Mouse (Mus musculus) spleen, adult 2 months (tissue): ENCODE results near the gene Svopl. TPM values are rescaled to one million over a fixed set of nuclear protein-coding genes. Genes with fewer than 3 reads are reported as not detected.

ENCODE experiments used
- DNase-seq, 2 experiments: peaks; one replicate each; pipeline versions ENCODE4 v3.0.0 to v3.0.0-alpha.2; 2012 to 2021; ENCODE audit warnings: low spot score in 2 of 2, low read depth in 1 of 2
- H3K27ac ChIP-seq: fragments of 200-500 bp; 2 replicates; pipeline ENCODE4 v1.5.1; 2012; ENCODE audit warnings: low read length, inconsistent platforms; ENCODE audit not compliant: insufficient read depth
- H3K27me3 ChIP-seq: fragments of 200-500 bp; 2 replicates; pipeline ENCODE4 v1.6.1; 2012; ENCODE audit warnings: mild to moderate bottlenecking, moderate library complexity, low read length, inconsistent platforms; ENCODE audit not compliant: control insufficient read depth, insufficient read depth
- H3K36me3 ChIP-seq: fragments of 200-500 bp; 2 replicates; pipeline ENCODE4 v1.6.1; 2012; ENCODE audit warnings: mild to moderate bottlenecking, low read length, inconsistent platforms; ENCODE audit not compliant: control insufficient read depth, insufficient read depth
- H3K4me1 ChIP-seq: fragments of 200-500 bp; 2 replicates; pipeline ENCODE4 v1.6.1; 2011; ENCODE audit warnings: inconsistent platforms; ENCODE audit not compliant: control insufficient read depth, insufficient read depth, insufficient read length
- H3K4me3 ChIP-seq: fragments of 200-500 bp; 2 replicates; pipeline ENCODE4 v1.5.1; 2011; ENCODE audit warnings: mild to moderate bottlenecking, inconsistent platforms; ENCODE audit not compliant: insufficient read depth, insufficient read length; ENCODE audit errors: extremely low read depth
- CTCF ChIP-seq: fragments of 200-500 bp; IDR thresholded peaks from 2 replicates; pipeline ENCODE4 v1.5.1; 2011; ENCODE audit warnings: mild to moderate bottlenecking, inconsistent platforms; ENCODE audit not compliant: insufficient read depth, insufficient read length, insufficient replicate concordance; ENCODE audit errors: extremely low read depth
- POLR2A ChIP-seq: fragments of 200-500 bp; IDR thresholded peaks from 2 replicates; pipeline ENCODE4 v1.6.1; 2011; ENCODE audit warnings: low read depth, low read length, inconsistent platforms
- WGBS: fragments of 180-500 bp; shearing (Covaris S2); methylation state at CpG from one replicate; pipeline ENCODE4 v1.1.7; 2018; 5-methylcytosine and 5-hydroxymethylcytosine counted together
- polyA plus RNA-seq: library from polyadenylated mRNA; depleted of rRNA; stranded (reverse); fragments of >200 nt; gene quantifications from 2 replicates; pipeline ENCODE4 v1.2.3, GENCODE M21; 2012

Gene Svopl
- polyA plus RNA-seq, 1 experiment, result 0.06 TPM

- DNase-seq, result no peak
- no peak overlapping the region for H3K4me3 ChIP-seq
- no peaks in the 10 kb centered on the region for H3K4me1 ChIP-seq
- H3K27ac ChIP-seq, result no peak overlapping the region
- no peaks in the 10 kb centered on the region for H3K27me3 ChIP-seq
- WGBS, result 55% methylated on average over 7 of the region's 7 CpGs
- no peaks in the 10 kb centered on the region for H3K36me3 ChIP-seq
- TF ChIP-seq CTCF (no peak), POLR2A (no peak)
Observed at GRCm38 (mm10) chr6:38031924-38032540, 14.8 kb downstream of the Svopl start.

GRCm38 (mm10) chr6:38028205-38028604 is 18.6 kb downstream of the Svopl start:
- Histone ChIP-seq H3K4me1 (no peaks in the 10 kb centered on the region), H3K27ac (no peak overlapping the region), H3K4me3 (no peak overlapping the region), H3K27me3 (no peaks in the 10 kb centered on the region), H3K36me3 (no peaks in the 10 kb centered on the region)
- no peak for DNase-seq
- TF ChIP-seq POLR2A (no peak), CTCF (no peak)
- 65% methylated on average over 2 of the region's 2 CpGs for WGBS

GRCm38 (mm10) chr6:38027771-38028170 is 19.0 kb downstream of the Svopl start:
- Histone ChIP-seq H3K4me1 (no peaks in the 10 kb centered on the region; the same call in 1 of the 2 replicates), H3K4me3 (no peak overlapping the region), H3K27ac (no peak overlapping the region), H3K36me3 (no peaks in the 10 kb centered on the region), H3K27me3 (no peaks in the 10 kb centered on the region)
- 26% methylated on average over 1 of the region's 1 CpGs for WGBS
- TF ChIP-seq CTCF, result no peak
- no peak for TF ChIP-seq POLR2A
- DNase-seq, result no peak

- DNase-seq, result no peak
- Histone ChIP-seq H3K27me3 (no peaks in the 10 kb centered on the region), H3K4me1 (peaks cover 4% of the 10 kb centered on the region; the same call in 1 of the 2 replicates), H3K27ac (no peak overlapping the region), H3K4me3 (no peak overlapping the region), H3K36me3 (no peaks in the 10 kb centered on the region)
- WGBS, result 69% methylated on average over 7 of the region's 7 CpGs
- no peak for TF ChIP-seq CTCF
- TF ChIP-seq POLR2A, result no peak
Observed at GRCm38 (mm10) chr6:38023284-38023683, 23.5 kb downstream of the Svopl start.

GRCm38 (mm10) chr6:38021406-38021805 is 25.4 kb downstream of the Svopl start:
- Histone ChIP-seq H3K27me3 (no peaks in the 10 kb centered on the region), H3K27ac (no peak overlapping the region), H3K4me3 (no peak overlapping the region), H3K4me1 (peaks cover 4% of the 10 kb centered on the region; the same call in 1 of the 2 replicates), H3K36me3 (no peaks in the 10 kb centered on the region)
- TF ChIP-seq POLR2A (no peak), CTCF (no peak)
- no peak for DNase-seq
- WGBS, result 89% methylated on average over 7 of the region's 7 CpGs

GRCm38 (mm10) chr6:38012829-38013228 is 34.0 kb downstream of the Svopl start:
- H3K27ac ChIP-seq, result no peak overlapping the region
- no peak overlapping the region for H3K4me3 ChIP-seq
- no peaks in the 10 kb centered on the region for H3K4me1 ChIP-seq
- WGBS, result 90% methylated on average over 2 of the region's 2 CpGs
- DNase-seq, result no peak
- H3K27me3 ChIP-seq, result no peaks in the 10 kb centered on the region
- no peaks in the 10 kb centered on the region for H3K36me3 ChIP-seq
- no peak for TF ChIP-seq POLR2A

- Histone ChIP-seq H3K4me1 (no peaks in the 10 kb centered on the region), H3K4me3 (no peak overlapping the region), H3K27ac (no peak overlapping the region), H3K27me3 (no peaks in the 10 kb centered on the region), H3K36me3 (no peaks in the 10 kb centered on the region)
- no peak for TF ChIP-seq POLR2A
- TF ChIP-seq CTCF, result no peak
- peak; percentile 7 to 22 for DNase-seq
- 7% methylated on average over 6 of the region's 6 CpGs for WGBS
Observed at GRCm38 (mm10) chr6:38007459-38007858, 39.3 kb downstream of the Svopl start.
